Mouse (Mus musculus) bone marrow macrophage, adult 2 months (primary cell): Measurements from ENCODE around the gene Ube2d3. TPM values are rescaled to one million over a fixed set of nuclear protein-coding genes. Genes with fewer than 3 reads are reported as not detected.

Experiments
- H3K27ac ChIP-seq: 2 replicates; pipeline ENCODE4 v1.5.1; 2012; ENCODE audit warnings: low read depth, low read length; ENCODE audit not compliant: insufficient read depth
- H3K4me1 ChIP-seq: 2 replicates; pipeline ENCODE4 v1.6.1; 2012; ENCODE audit warnings: low read length; ENCODE audit not compliant: control insufficient read depth, insufficient read depth
- H3K4me3 ChIP-seq: 2 replicates; pipeline ENCODE4 v1.5.1; 2012; ENCODE audit warnings: mild to moderate bottlenecking, low read length, moderate library complexity; ENCODE audit not compliant: insufficient read depth
- CTCF ChIP-seq: IDR thresholded peaks from 2 replicates; pipeline ENCODE4 v1.5.1; 2012; ENCODE audit warnings: low read depth, mild to moderate bottlenecking, low read length, moderate library complexity
- POLR2A ChIP-seq: IDR thresholded peaks from 2 replicates; pipeline ENCODE4 v1.6.1; 2012; ENCODE audit warnings: mild to moderate bottlenecking, low read depth, low read length, borderline replicate concordance
- polyA plus RNA-seq: library from polyadenylated mRNA; stranded (reverse); fragments of >200 nt; gene quantifications from 2 replicates; pipeline ENCODE4 v1.2.4, GENCODE M21; 2012; ENCODE audit not compliant: missing spikeins, insufficient read depth, insufficient read length

Gene Ube2d3
- polyA plus RNA-seq, 1 experiment: 389 TPM

DNA sequence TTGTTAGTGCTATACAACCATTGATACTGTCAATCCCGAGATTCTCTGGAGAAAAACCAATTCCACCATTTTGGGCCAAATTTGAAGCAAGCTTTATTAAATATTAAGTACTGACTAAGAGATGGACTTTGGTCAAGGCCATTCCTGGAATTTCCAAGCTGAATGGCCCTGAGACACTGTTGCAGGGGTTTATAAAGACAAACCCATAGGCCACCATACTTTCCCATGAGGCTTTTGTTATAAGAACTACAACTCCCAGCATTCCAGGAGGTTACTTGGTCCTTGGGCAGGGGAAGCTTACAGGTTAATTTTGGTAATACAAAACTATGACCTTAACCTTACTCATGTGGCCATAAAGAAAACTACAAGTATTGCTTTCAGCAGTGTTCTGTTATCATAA is 70.2 kb downstream of the Ube2d3 start:
- TF ChIP-seq CTCF: no peak
- TF ChIP-seq POLR2A: no peak
- Histone ChIP-seq H3K27ac (no peak overlapping the region), H3K4me3 (no peak overlapping the region), H3K4me1 (peaks cover under 1% of the 10 kb centered on the region; the same call in 1 of the 2 replicates)

DNA sequence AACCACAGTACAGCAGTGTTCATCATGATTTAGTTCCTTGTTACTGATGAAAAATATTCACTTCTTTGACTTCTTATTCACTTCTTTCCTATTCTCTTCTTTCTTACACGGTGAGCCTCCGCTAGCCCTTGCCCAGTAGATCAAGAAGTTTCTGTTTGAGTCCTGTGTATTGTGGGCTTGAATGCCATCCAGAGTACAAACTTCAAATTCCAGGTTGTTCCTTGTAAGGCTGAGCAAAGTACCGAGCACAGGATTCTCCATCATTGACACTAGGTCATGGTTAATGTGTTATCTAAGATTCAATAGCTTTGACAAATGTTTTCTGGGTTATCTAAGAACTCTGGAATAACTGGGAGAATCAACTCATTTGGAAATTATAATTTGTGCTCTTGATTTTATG is 72.4 kb downstream of the Ube2d3 start:
- TF ChIP-seq CTCF: no peak
- no peak for TF ChIP-seq POLR2A
- no peak overlapping the region for H3K4me3 ChIP-seq

DNA sequence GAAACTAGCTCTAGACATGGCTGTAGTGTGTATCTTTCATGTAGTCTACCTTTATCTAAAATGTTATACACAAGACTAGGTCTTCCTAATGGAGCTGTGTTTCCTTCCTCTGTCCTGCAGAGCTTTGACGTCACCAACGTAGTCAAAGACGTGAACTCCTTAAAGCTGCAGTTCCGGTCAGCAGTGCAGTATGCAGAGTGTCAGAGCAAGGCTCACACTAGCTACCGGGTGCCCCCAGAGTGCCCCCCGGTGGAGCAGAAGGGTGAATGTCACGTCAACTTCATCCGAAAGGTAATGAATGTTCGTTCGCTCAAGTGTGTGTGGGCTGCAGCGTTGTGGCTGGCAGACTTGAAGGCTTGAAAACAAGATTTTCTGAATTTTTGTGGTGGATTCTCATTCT is 73.7 kb downstream of the Ube2d3 start:
- no peak overlapping the region for H3K4me3 ChIP-seq
- no peak overlapping the region for H3K27ac ChIP-seq
- no peak for TF ChIP-seq CTCF
- no peak for TF ChIP-seq POLR2A
- peaks cover 27% of the 10 kb centered on the region for H3K4me1 ChIP-seq

More for the DNA sequence above, 72.4 kb downstream of the Ube2d3 start:
- Histone ChIP-seq H3K4me1 (peaks cover 15% of the 10 kb centered on the region), H3K27ac (no peak overlapping the region)

DNA sequence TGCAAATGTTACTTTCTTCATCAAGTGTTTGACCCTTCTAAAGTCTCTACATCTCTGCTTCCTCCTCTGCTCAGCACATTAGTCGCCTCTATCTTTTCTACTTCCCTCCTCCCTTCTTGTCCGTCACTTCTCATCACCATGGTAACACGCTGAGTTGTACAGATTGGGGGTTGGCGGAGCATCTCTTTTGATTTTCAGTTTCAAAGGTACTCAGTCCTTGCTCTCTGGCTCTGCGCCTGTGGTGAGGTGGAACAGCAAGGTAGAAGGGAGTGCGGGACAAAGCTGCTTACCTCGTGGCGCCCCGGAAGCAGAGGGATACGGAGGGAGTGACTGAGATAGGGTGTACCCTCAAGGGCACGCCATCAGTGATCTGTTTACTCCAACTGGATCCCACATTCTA is 75.3 kb downstream of the Ube2d3 start:
- Histone ChIP-seq H3K27ac (no peak overlapping the region), H3K4me3 (no peak overlapping the region), H3K4me1 (peaks cover 39% of the 10 kb centered on the region)
- TF ChIP-seq CTCF (no peak), POLR2A (no peak)

DNA sequence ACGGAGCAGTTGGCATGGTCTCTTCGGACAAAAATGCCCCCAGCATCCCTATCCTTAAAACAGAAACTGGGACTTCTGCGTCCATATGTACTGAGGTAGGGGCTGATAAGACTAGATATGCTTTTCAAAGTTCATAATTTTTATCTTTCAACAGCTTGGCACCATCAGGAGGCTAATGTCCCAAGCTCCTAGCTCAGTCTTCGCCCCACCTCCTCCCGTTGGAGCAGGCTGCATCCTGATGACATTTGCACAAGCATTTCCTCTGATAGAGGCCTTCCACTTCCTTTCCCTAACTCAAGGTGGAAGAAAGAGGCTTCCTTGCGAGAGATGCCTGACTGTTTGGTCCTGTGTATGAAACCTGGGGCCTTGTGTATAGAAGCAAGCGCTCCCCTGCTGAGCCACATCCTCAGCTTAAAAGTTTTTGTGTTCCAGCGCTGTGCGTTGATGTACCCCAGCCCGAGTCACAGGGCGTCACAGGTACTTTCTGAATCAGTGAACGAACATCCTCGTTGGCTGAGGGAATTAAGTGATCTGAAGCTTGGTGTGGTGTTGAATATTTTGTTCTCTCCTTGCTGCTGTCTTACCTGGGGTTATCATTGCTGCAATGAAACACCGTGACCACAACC is 76.0 kb downstream of the Ube2d3 start:
- Histone ChIP-seq H3K4me1 (peaks cover 43% of the 10 kb centered on the region), H3K4me3 (no peak overlapping the region), H3K27ac (no peak overlapping the region)
- TF ChIP-seq CTCF: no peak
- TF ChIP-seq POLR2A: no peak

DNA sequence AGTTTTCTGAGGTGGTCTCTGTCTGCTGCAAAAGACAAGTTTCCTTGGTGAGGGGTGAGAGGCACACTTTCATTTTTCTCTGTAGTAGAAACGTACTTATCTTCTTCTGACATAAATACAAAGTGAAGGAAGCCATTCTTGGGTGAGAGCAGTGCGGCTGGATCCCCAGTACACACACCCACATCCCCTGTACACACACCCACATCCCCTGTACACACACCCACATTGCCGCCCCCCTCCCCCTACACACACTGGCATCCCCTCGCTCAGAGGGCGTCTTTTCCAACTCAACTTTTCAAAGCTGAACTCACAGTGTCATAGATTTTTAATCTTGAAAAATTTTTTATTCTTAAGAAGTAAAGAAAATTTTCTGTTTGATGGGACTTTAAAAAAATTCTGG is 77.3 kb downstream of the Ube2d3 start:
- Histone ChIP-seq H3K27ac (no peak overlapping the region), H3K4me1 (peaks cover 52% of the 10 kb centered on the region), H3K4me3 (no peak overlapping the region)
- no peak for TF ChIP-seq POLR2A

DNA sequence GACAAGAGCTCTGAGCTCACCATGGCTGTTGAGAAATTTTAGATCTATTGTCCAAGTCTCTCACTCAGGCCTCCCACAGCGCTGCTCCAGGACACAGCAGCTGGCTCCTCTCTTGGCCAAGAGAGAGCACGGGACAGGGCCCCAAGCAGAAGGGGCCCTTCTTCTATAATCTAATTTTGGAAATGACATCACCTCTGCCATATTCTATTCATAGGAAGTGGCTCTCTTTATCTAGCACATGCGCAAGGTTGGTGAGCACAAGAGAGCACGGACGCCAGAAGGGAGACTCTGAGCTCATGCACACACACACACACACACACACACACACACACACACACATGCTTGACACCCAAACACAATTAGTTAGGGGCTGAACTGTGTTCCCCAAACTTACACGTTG is 78.9 kb downstream of the Ube2d3 start:
- Histone ChIP-seq H3K27ac (peak overlapping the region; percentile 86), H3K4me3 (no peak overlapping the region), H3K4me1 (peaks cover 69% of the 10 kb centered on the region)
- no peak for TF ChIP-seq POLR2A
- TF ChIP-seq CTCF: no peak

Other genes with a start within 250 kb of the Ube2d3 start
- gene Cenpe, start 225.6 kb upstream of the Ube2d3 start, polyA plus RNA-seq: 17.9 and 18.7 TPM in 2 replicates
- 1.0 and 1.6 TPM in 2 replicates for gene Bdh2, start 156.9 kb upstream of the Ube2d3 start, polyA plus RNA-seq
- gene Slc9b2, start 130.4 kb upstream of the Ube2d3 start, polyA plus RNA-seq: 4.5 and 7.5 TPM in 2 replicates
- gene Slc9b1, start 90.1 kb upstream of the Ube2d3 start, polyA plus RNA-seq: not detected in 2 replicates
- 34.2 and 36.9 TPM in 2 replicates for gene Cisd2, start 14.2 kb upstream of the Ube2d3 start, polyA plus RNA-seq
- gene Manba, start 47.5 kb downstream of the Ube2d3 start, polyA plus RNA-seq: 37.4 and 38.8 TPM in 2 replicates